Mouse (Mus musculus) Patski (cell line): ENCODE results near the gene Lysmd4. TPM values are rescaled to one million over a fixed set of nuclear protein-coding genes. Genes with fewer than 3 reads are reported as not detected.

Experiments
- ATAC-seq: fragments of 100-300 bp; one replicate; pipeline ENCODE4 v1.8.0; 2021
- CTCF ChIA-PET: fragments of 350-600 bp; sonication (Branson Sonifier 250); formaldehyde crosslinking; loops from one replicate; lab custom pipeline; 2022; ENCODE audit warnings: inconsistent platforms; lab: Charles Lee
- POLR2A ChIA-PET: fragments of 350-600 bp; sonication (Branson Sonifier 250); formaldehyde crosslinking; loops from one replicate; lab custom pipeline; 2022; ENCODE audit warnings: antibody characterized with exemption, inconsistent platforms; lab: Charles Lee
- DNase-seq: peaks from one replicate; pipeline ENCODE4 v3.0.0-alpha.2; 2011; ENCODE audit warnings: low read depth, low spot score
- H3K27me3 ChIP-seq: fragments of 371-371 bp; one replicate; pipeline ENCODE4 v1.5.1; 2021
- CTCF ChIP-seq: fragments of 100-300 bp; IDR thresholded peaks from one replicate; pipeline ENCODE4 v1.5.1; 2021
- in situ Hi-C: fragments of 300-500 bp; cut with MboI; formaldehyde crosslinking; loops from 3 replicates; pipeline ENCODE4 v1.11.1; 2018; ENCODE audit warnings: low pct_unique_long_range_greater_than_20kb, mixed read lengths
- polyA plus RNA-seq: library from polyadenylated mRNA; unstranded; gene quantifications from one replicate; pipeline ENCODE4 v1.2.3, GENCODE M21; 2021

The Lysmd4 gene
- polyA plus RNA-seq, 1 experiment from 2014 or later = 10.3 TPM

DNA sequence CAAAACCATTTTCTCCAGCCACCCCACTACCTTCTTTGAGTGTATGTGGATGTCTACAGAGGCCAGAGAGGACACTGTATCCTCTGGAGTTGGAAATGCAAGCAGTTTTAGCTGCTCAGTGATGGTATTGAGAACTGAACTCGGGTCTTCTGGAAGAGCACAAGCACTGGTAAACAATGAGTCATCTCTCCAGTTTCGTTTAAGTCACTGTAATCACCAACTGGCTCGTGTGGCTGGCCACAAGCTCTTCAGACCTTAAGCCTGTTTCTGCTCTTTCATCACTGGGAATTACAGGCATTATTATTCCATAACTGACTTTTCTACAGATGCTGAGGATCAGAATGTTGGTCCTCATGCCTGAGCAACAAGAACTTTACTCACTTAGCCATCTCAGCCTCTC is 82.6 kb downstream of the Lysmd4 start:
- in situ Hi-C loops = no loop called here
- POLR2A ChIA-PET = no interaction called here
- DNase-seq (no peak), ATAC-seq (no peak)
- TF ChIP-seq CTCF = no peak
- H3K27me3 ChIP-seq = no peaks in the 10 kb centered on the region
- CTCF ChIA-PET = no interaction called here

DNA sequence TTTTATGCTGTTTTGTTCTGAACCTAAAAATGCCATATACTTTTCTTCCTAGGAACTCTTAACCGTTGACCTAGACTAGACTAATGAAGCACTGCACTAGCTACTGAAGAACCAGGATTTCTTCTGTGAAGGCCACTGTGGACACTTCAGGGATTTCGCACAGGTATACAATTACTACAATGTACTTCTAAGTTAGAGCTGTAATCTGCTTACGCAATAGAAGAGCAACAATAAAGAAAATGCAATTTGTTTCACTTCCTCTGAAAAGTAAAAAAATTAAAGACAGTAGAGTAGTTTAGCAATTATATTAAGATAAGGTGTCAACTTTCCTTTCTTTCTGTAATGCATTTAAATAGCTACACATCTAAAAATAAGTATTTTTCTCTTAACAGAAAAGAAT is 84.7 kb downstream of the Lysmd4 start:
- no peaks in the 10 kb centered on the region for H3K27me3 ChIP-seq
- DNase-seq = no peak
- no peak for ATAC-seq
- in situ Hi-C loops = no loop called here
- no peak for TF ChIP-seq CTCF
- ChIA-PET CTCF (interaction anchor here (1.0 to 1.4 kb wide), 2 partner anchors 19 to 35 kb away, joined by 3 to 4 read pairs; no protein-coding TSS in a partner anchor), POLR2A (no interaction called here)

DNA sequence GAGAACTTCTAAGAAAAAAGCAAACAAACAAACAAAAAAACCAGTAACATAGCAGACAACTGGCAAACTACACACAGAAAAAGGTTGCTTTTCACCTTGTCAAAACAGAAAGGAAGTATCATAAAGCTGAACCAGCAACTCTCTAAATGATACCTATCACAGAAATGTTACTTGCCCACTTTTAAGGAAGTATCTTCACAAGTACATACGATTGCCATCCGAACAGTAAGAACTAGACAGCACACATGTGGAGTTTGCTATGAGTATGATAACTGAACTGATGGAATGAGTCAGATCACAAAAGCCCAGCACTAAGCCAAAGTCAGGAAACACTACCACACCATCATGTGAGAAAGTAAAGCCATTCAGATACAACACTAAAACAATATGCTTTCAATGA is 85.8 kb downstream of the Lysmd4 start:
- no peak for DNase-seq
- no peak for TF ChIP-seq CTCF
- no peaks in the 10 kb centered on the region for H3K27me3 ChIP-seq
- in situ Hi-C loops = no loop called here
- CTCF ChIA-PET = interaction anchor here (1.0 kb wide), 1 partner anchor 36 kb away, joined by 3 read pairs; no protein-coding TSS in a partner anchor
- no peak for ATAC-seq
- POLR2A ChIA-PET = no interaction called here

DNA sequence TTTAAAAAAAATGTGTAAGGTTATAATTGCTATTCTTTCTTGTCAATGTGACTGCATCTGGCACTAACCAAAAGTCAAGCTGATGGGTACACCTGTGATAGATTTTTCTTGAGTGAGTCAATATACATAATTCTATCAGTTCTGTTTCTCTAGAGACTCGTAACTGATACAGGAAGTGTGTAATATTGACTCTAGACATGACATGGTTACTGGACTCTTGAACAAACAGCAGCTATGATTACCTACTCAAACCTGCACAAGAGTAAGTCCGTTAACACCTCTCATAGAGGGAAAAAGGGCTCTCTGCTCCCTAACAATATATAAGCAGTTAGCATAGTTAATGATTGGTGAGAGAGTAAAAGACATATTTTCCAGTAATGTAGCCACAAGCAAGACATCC is 87.8 kb downstream of the Lysmd4 start:
- ATAC-seq (no peak), DNase-seq (no peak)
- POLR2A ChIA-PET = no interaction called here
- no peak for TF ChIP-seq CTCF
- CTCF ChIA-PET = no interaction called here
- no peaks in the 10 kb centered on the region for H3K27me3 ChIP-seq
- in situ Hi-C loops = no loop called here

DNA sequence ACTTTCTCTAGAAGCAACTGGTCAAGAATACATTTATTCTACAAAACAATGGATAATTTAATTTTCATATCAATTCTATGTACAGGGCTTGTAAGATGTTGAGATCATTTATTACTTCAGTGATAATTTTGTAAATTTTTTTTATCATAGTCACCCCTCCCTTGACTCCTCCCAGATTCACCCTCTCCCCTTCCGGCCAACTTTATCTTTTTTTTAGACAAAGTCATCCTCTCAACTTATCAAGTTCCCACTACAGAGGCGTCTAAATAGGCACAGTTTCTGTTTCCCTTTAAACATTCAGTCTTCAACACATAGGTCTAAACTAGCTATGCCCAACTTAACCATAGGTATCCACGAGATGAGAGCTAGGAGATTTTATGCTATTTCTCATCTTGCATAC is 90.9 kb downstream of the Lysmd4 start:
- DNase-seq (no peak), ATAC-seq (no peak)
- POLR2A ChIA-PET = no interaction called here
- CTCF ChIA-PET = no interaction called here
- no peaks in the 10 kb centered on the region for H3K27me3 ChIP-seq
- in situ Hi-C loops = no loop called here
- TF ChIP-seq CTCF = no peak

DNA sequence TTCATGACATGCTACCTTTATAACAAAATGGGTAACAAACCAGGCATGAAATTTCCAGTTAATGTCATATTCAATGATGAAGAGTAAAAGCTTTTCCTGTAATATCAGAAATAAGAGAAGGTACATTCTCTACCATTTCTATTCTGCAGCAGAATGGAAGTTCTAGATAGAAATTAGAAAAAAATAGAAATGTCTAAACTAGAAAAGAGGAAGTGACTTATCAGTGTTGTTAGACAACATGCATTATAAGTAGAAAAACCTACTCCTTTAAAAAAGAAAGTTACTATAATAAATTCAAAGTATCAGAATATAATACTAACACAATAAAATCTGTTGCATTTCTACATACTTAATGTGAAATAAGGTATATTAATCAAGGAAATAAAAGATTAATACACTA is 96.4 kb downstream of the Lysmd4 start:
- H3K27me3 ChIP-seq = no peaks in the 10 kb centered on the region
- ChIA-PET POLR2A (no interaction called here), CTCF (no interaction called here)
- ATAC-seq = no peak
- TF ChIP-seq CTCF = no peak
- DNase-seq = no peak
- in situ Hi-C loops = no loop called here

DNA sequence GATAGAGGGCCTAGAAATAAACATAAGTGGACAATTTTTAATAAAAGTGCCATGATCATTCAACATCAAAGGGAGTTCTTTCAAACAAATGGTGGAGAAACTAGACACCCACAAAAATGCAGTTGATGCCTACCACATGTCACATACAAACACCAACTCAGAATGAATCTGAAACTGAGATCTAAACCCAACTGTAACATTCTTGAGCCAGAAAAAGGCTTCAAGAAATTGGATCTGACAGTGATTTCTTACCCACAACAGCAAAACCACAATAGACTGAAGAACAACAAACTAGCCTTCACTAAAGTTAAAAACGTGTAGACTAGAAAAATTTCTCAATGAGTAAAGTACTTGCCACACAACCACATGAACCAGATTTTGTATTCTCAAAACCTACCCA is 98.0 kb downstream of the Lysmd4 start:
- no peak for DNase-seq
- in situ Hi-C loops = no loop called here
- no peaks in the 10 kb centered on the region for H3K27me3 ChIP-seq
- TF ChIP-seq CTCF = no peak
- ChIA-PET CTCF (no interaction called here), POLR2A (no interaction called here)
- no peak for ATAC-seq

DNA sequence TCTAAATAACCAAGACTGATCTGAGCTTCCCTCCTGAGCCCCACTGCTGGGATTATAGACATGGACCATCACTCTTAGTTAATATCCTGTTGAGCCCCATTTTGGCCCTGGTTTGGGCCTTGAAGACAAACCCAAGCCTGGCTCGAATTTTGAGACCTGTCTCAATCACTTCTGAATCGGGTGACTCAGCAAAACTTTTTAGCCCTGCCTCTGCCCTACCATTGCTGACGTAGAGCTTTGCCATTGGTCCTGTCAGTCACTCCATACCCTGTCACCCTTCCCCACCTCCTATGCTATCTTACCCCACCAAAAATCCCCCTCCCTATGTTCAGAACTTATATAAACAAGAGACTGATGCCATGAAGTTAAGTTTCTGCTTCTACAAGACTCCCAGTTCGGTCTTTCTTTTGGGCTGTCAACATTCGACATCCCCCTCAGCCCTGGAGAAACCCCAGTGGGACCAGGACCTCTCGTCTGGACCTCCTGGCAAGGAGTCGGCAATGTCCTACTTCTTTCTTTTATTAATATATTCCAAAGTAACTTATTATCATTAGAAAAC is 119.8 kb downstream of the Lysmd4 start:
- no peak for DNase-seq
- no peaks in the 10 kb centered on the region for H3K27me3 ChIP-seq
- no peak for TF ChIP-seq CTCF
- ChIA-PET CTCF (no interaction called here), POLR2A (interaction anchor here (0.5 kb wide), 1 partner anchor 276 kb away, joined by 3 read pairs; no protein-coding TSS in a partner anchor)
- no peak for ATAC-seq
- in situ Hi-C loops = no loop called here

DNA sequence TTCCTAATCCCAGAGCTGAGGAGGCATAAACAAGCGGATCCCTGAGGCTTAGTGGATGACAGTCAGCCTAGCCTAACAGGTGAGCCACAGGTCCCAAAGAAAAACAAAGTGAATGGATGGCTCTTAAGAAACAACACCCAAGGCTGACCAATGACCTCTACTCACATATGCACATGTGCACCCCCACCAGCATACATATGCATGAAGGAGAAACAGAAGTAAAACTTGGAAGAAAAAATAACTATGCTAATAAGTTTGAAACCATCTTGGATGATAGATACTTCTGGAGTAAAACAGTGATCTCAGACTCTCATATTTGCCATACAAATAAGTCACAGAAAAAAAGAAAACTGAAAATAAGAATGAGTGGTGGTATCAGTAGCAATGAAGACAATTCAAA is 122.1 kb downstream of the Lysmd4 start:
- CTCF ChIA-PET = no interaction called here
- POLR2A ChIA-PET = no interaction called here

DNA sequence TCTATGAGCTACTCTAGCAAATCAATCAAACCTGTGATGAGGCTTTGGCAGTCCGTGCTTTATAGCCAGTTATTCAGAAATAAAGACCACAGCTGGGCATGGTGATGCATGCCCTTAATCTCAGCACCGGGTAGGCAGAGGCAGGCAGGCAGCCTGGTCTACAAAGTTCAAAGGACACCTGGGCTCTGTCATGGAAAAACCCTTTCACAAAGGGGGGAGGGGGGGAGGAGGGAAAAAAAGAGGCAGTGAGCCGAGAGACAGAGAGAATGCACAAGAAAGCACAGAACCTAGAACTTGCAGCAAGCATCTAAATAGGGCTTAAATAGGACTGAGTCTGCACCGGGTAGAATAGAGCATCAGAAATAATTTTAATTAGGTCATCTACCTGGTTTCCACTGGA is 130.6 kb downstream of the Lysmd4 start:
- ATAC-seq = no peak
- in situ Hi-C loops = no loop called here
- H3K27me3 ChIP-seq = no peaks in the 10 kb centered on the region
- DNase-seq = no peak
- TF ChIP-seq CTCF = no peak
- CTCF ChIA-PET = no interaction called here
- POLR2A ChIA-PET = no interaction called here

More for the DNA sequence above, 122.1 kb downstream of the Lysmd4 start:
- ATAC-seq (no peak), DNase-seq (no peak)
- no peaks in the 10 kb centered on the region for H3K27me3 ChIP-seq
- TF ChIP-seq CTCF = no peak
- in situ Hi-C loops = no loop called here

DNA sequence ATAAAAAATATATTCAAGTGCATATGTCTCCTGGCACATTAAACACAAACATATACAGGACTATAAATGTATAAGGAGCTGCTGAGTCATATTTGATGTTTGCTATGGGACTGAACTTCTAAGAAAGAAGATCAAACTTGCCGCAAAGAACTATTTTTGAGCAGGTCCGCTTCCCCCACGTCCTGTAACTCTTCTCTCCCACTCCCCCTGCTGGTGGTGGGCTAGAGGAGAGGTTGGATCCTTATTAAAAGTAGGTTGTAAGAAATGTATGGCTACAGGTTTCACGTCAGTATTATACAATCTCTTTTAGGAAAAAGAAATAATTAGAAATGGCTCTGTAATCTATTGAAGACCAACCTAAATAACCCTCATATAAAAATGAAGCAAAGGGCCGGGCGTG is 131.3 kb downstream of the Lysmd4 start:
- TF ChIP-seq CTCF = no peak
- ChIA-PET POLR2A (no interaction called here), CTCF (no interaction called here)
- ATAC-seq (no peak), DNase-seq (no peak)
- H3K27me3 ChIP-seq = no peaks in the 10 kb centered on the region
- in situ Hi-C loops = no loop called here

DNA sequence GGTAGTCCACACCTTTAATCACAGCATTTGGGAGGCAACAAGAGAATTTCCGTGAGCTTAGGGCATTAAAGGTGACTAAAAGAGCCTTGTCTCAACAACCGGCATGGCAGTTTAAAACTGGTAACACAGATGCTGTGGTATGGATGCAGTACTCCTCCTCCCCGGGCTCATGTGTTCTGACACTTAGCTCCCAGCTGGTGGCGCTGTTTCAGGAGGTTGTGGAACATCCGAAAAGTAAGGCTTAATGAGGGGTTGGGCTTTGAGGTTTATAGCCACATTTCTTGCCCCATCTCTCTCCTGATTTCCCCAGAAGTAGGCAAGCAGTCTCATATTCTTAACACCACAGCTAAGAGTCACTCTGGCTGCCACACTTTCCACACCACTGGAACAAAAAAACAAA is 133.5 kb downstream of the Lysmd4 start:
- DNase-seq (no peak), ATAC-seq (no peak)
- TF ChIP-seq CTCF = peak; percentile 46
- in situ Hi-C loops = no loop called here
- no peaks in the 10 kb centered on the region for H3K27me3 ChIP-seq
- POLR2A ChIA-PET = no interaction called here
- CTCF ChIA-PET = no interaction called here

Other genes starting within 250 kb of the Lysmd4 start
- gene Mef2a, start 150.3 kb downstream of the Lysmd4 start, polyA plus RNA-seq = 48.0 TPM